Mouse (Mus musculus): ENCODE data around the gene Immp2l. TPM values are rescaled to one million over a fixed set of nuclear protein-coding genes. Genes with fewer than 3 reads are reported as not detected.

Gene Immp2l
- total RNA-seq, 2 experiments from 2014 or later: 8.0 to 9.7 TPM

GRCm38 (mm10) chr12:41185509-41185908 is 161.6 kb downstream of the Immp2l start:
- DNase-seq: no peak

- DNase-seq: no peak
Observed at GRCm38 (mm10) chr12:41192829-41193228, 168.9 kb downstream of the Immp2l start.

- no peak for DNase-seq
Observed at GRCm38 (mm10) chr12:41196374-41196773, 172.5 kb downstream of the Immp2l start.

GRCm38 (mm10) chr12:41215186-41215585 is 191.3 kb downstream of the Immp2l start:
- DNase-seq: no peak

GRCm38 (mm10) chr12:41221893-41222292 is 198.0 kb downstream of the Immp2l start:
- DNase-seq: no peak

- no peak for DNase-seq
Observed at GRCm38 (mm10) chr12:41223686-41224085, 199.8 kb downstream of the Immp2l start.

- DNase-seq: no peak
Observed at GRCm38 (mm10) chr12:41224538-41224937, 200.6 kb downstream of the Immp2l start.

- no peak for DNase-seq
Observed at GRCm38 (mm10) chr12:41231966-41232365, 208.1 kb downstream of the Immp2l start.

GRCm38 (mm10) chr12:41237880-41238279 is 214.0 kb downstream of the Immp2l start:
- no peak for DNase-seq

GRCm38 (mm10) chr12:41241221-41241620 is 217.3 kb downstream of the Immp2l start:
- DNase-seq: no peak

GRCm38 (mm10) chr12:41248254-41248653 is 224.4 kb downstream of the Immp2l start:
- DNase-seq: no peak

GRCm38 (mm10) chr12:41250123-41250522 is 226.2 kb downstream of the Immp2l start:
- no peak for DNase-seq

- no peak for DNase-seq
Observed at GRCm38 (mm10) chr12:41257905-41258304, 234.0 kb downstream of the Immp2l start.

- DNase-seq: no peak
Observed at GRCm38 (mm10) chr12:41259608-41260007, 235.7 kb downstream of the Immp2l start.

- DNase-seq: no peak
Observed at GRCm38 (mm10) chr12:41274136-41274535, 250.2 kb downstream of the Immp2l start.

- DNase-seq: no peak
Observed at GRCm38 (mm10) chr12:41275361-41275760, 251.5 kb downstream of the Immp2l start.

- DNase-seq: no peak
Observed at GRCm38 (mm10) chr12:41277896-41278295, 254.0 kb downstream of the Immp2l start.

- DNase-seq: no peak
Observed at GRCm38 (mm10) chr12:41289047-41289446, 265.2 kb downstream of the Immp2l start.

GRCm38 (mm10) chr12:41307015-41307414 is 283.1 kb downstream of the Immp2l start:
- DNase-seq: no peak

GRCm38 (mm10) chr12:41308726-41309680 is 285.1 kb downstream of the Immp2l start:
- no peak for DNase-seq

- DNase-seq: no peak
Observed at GRCm38 (mm10) chr12:41313391-41313790, 289.5 kb downstream of the Immp2l start.

GRCm38 (mm10) chr12:41314811-41315461 is 291.0 kb downstream of the Immp2l start:
- no peak for DNase-seq

GRCm38 (mm10) chr12:41315871-41316270 is 292.0 kb downstream of the Immp2l start:
- DNase-seq: no peak
